In the genomic region with DNA sequence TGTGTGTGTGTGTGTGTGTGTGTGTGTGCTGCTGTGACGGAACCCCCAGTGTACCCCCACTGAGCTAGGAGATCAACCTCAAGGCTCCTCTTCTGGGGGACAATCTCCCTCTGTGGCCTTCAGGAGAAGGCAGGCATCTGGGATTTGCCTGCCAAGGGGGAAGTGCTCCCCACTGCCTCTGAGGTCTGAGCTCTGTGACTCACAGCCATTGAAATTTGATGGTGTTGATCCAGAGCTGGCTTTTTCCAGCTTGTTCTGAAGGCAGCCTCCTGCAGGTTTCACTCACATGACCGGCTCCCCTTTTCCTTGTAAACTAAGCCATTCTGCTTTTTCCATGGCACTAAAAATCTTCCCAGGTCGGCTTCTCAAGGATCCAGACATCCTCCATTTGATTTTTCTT, we compare ENCODE assay signal across 15 mouse cellular contexts. TPM values are rescaled to one million over a fixed set of nuclear protein-coding genes. Genes with fewer than 3 reads are reported as not detected.
DNase-seq lines count a peak whose midpoint lies in the region; ATAC-seq and TF ChIP-seq lines count a peak whose summit lies in the region.
"Had no signal": no experiment of that assay in that cellular context is flagged by ENCODE, and none has a peak within 500 bp of the region (broad histone marks: within the 10 kb centered on the region; RNA-seq: fewer than 3 reads in every experiment).

No protein-coding gene starts in this region.

- no peaks in the 10 kb centered on the region for H3K36me3 ChIP-seq in heart, embryonic 10.5 days
- H3K36me3 ChIP-seq: liver, embryonic 15.5 days had no signal

- H3K27ac ChIP-seq in heart, embryonic 10.5 days: no peak overlapping the region
- H3K27ac ChIP-seq: liver, embryonic 15.5 days had no signal

- TF ChIP-seq CTCF in Patski (IDR thresholded peaks at IDR 0.05): no peak

- intact Hi-C loops in heart, postnatal 10 days (cut with DNase I): loop anchor here (10.0 kb wide), 1 partner anchor 741 kb away; a partner anchor contains a TSS

- in situ Hi-C loops in Patski (cut with MboI; ENCODE audit: low pct_unique_long_range_greater_than_20kb): no loop called here

- peaks cover 13% of the 10 kb centered on the region; the same call in 1 of the 2 replicates for H3K27me3 ChIP-seq in heart, embryonic 10.5 days (ENCODE audit: insufficient read depth, poor library complexity, severe bottlenecking)
- H3K27me3 ChIP-seq in Patski: no peaks in the 10 kb centered on the region
- H3K27me3 ChIP-seq: liver, embryonic 15.5 days had no signal

- CTCF ChIA-PET in Patski (lab: Charles Lee): interaction anchor here (0.7 to 4.8 kb wide), 6 partner anchors 18 to 181 kb away, joined by 3 to 19 read pairs (median 6); no protein-coding TSS in a partner anchor

- 71% methylated on average over 3 of the region's 3 CpGs for WGBS in heart, embryonic 10.5 days

- DNase-seq in heart, postnatal 10 days: peak; percentile 32 to 35
- DNase-seq in heart, embryonic 10.5 days (ENCODE audit: low spot score): no peak
- DNase-seq in 3T3-L1 (ENCODE audit: low read depth, low spot score) (peak; percentile 95), Patski (ENCODE audit: low read depth, low spot score) (peak; percentile 75)
- peak; percentile 91 for DNase-seq in fibroblast of lung, adult 2 months (ENCODE audit: low read depth)
- DNase-seq in layer of hippocampus, postnatal 25 days (ENCODE audit: extremely low spot score in 1 of 2, low spot score in 1 of 2): no peak
- DNase-seq in yolk sac, embryonic 10.5 days (ENCODE audit: low spot score): no peak
- no peak for DNase-seq in frontal cortex, postnatal 25 days (ENCODE audit: low spot score in 2 of 2)
- DNase-seq: cerebellum, postnatal 14 days; gastrocnemius, postnatal 36 days; right cerebral cortex, adult 18-20 months had no signal

- H3K4me1 ChIP-seq in heart, embryonic 10.5 days: peaks cover 35% of the 10 kb centered on the region

- no peak overlapping the region for H3K4me3 ChIP-seq in heart, embryonic 10.5 days
- H3K4me3 ChIP-seq: erythroblast, embryonic 14.5 days; liver, embryonic 15.5 days had no signal

- ATAC-seq in Patski: peak; percentile 24

- no peaks in the 10 kb centered on the region for H3K9me3 ChIP-seq in heart, embryonic 10.5 days
- H3K9me3 ChIP-seq: liver, embryonic 15.5 days had no signal

- POLR2A ChIA-PET in Patski (lab: Charles Lee): interaction anchor here (1.0 to 1.6 kb wide), 2 partner anchors 57 to 148 kb away, joined by 3 to 4 read pairs; no protein-coding TSS in a partner anchor

RNA-seq across cellular contexts. Expression of a gene that starts 43.6 kb away (rescaled TPM):
- total RNA-seq in heart, postnatal 10 days (2021): not detected
- 0.20 TPM in 1 of 2 replicates, not detected in the other for polyA plus RNA-seq in heart, embryonic 10.5 days (2016; fragmentation: Nextera tagmentation; extraction: Ambion mirVana)
- polyA plus RNA-seq in Patski (2021): 0.49 TPM
- not detected for total RNA-seq in layer of hippocampus, postnatal 25 days (2021)
- total RNA-seq: CH12.LX; gastrocnemius, postnatal 36 days; megakaryocyte progenitor cell, adult 5-6 weeks had no signal
- polyA plus RNA-seq: erythroblast, embryonic 14.5 days had no signal

Comparison
In these comparisons a context has a peak if more than half of its experiments do, and no peak if none do; other contexts are left out.
1. DNase-seq: peak in heart, postnatal 10 days (2 of 2), 3T3-L1 (single experiment), Patski (single experiment) and fibroblast of lung, adult 2 months (single experiment); none in heart, embryonic 10.5 days (single experiment), layer of hippocampus, postnatal 25 days (0 of 2), yolk sac, embryonic 10.5 days (single experiment) and frontal cortex, postnatal 25 days (0 of 2).